Mouse (Mus musculus): ENCODE data around the gene Scin.
"Not testable (repeated sequence)": the region's sequence is repeated elsewhere in the genome, so short reads cannot be mapped to it uniquely, and the experiment has no call there.

The Scin gene

GRCm38 (mm10) chr12:40133573-40134271, at the start of gene Scin:
Gene Scin, minus strand, starts transcription at chr12:40134228.
- no peak for DNase-seq (ENCODE audit: low read depth)

DNA sequence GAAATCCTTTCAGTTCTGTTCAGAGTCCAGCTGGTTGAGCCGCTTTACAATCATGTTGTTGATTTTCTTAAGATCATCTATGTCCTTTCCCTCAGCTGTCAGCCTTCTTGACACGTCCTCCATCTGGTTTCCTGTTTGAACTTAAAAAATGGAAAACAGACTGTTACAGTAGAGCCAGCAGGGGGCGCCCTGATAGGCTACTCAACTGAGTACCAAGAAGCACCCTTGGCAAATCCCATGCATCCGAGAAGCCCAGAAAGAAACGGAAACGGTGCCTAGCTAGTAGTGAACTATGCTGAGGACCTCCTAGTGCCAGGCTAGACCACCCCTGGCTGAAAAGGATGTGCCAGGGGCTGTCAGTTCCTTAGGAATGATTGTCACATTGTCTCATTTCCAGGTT, 43.1 kb upstream of the Scin start:
- no peak for DNase-seq (ENCODE audit: low read depth)

DNA sequence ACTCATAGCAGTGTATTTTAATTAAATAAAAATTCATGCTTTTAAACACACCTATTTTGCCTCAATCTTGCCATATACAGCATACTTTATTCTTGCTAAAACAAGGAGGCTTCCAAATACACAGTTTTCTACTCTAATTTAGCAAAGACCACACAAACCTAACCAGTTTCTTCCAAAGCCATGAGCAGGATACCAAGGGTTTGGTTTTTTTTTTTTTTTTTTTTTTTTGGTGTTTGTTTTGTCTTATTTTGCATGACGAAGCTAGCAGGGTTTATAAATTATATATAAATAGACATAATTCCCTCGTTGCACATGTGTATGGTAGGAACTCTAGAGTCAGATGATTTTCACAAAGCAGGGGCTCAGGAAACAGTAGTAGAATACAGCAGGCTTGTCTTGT, 42.1 kb upstream of the Scin start:
- DNase-seq (ENCODE audit: low read depth): no peak

- not testable (repeated sequence) for DNase-seq (ENCODE audit: low read depth)
These were observed 41.1 kb upstream of the Scin start for GRCm38 (mm10) chr12:40175171-40175570.

DNA sequence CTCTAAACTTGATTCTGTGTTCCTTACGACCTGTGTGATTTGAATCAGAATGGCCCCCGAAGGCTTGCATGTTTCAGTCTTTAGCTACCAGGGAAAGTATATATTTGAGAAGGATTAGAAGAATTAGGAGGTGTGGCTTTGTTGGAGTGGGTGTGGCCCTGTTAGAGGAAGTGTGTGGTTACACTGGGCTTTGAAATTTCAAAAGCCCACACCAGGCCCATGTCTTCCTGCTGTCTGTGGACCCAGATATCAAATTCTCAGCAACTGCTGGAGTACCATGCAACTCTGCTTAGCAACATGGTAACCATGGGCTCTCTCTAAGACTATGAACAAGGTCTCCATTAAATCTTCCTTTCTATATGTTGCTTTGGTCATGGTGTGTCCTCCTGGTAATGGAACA, 37.6 kb upstream of the Scin start:
- no peak for DNase-seq (ENCODE audit: low read depth)

- no peak for DNase-seq (ENCODE audit: low read depth)
These were observed 35.6 kb upstream of the Scin start for GRCm38 (mm10) chr12:40169675-40170074.

GRCm38 (mm10) chr12:40164621-40165020, 30.6 kb upstream of the Scin start:
- peak; percentile 14 for DNase-seq (ENCODE audit: low read depth)

- DNase-seq (ENCODE audit: low read depth): no peak
These were observed 26.7 kb upstream of the Scin start for GRCm38 (mm10) chr12:40160777-40161176.

- no peak for DNase-seq (ENCODE audit: low read depth)
These were observed 20.2 kb upstream of the Scin start for GRCm38 (mm10) chr12:40154188-40154587.

DNA sequence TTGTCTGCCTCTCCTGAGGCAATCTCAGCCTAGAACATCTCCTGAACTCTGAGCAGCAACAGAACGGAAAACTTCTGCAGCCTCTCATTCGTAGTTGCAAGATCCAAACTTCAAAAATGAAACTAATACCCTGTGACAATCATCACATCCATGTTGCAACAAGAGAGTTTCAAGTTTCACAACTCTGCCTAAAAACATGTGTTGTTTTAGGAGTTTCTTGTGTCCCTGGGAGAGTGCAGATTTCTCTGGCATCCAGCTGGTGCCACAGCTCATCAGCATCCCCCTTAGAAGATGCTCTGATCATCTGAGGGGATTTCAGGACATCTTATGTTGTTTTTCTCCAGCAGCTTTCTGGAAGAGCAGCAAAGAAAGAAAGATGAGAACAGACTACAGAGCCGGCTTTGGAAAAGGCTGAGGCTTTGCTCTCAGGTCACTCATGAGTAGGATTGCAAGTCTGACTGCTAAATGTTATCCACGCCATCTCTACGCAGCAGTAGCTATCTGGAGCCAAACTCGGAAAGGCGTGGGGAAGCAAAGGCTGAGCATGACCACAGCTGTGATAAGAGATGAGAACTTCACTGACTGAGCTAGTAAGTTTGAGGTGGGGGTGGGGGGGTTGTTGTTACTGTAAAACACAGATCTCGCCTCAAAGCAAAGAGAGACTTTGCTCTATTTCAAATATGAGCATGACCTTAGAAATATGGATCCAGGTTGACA, 18.5 kb upstream of the Scin start:
- peak; percentile 44 for DNase-seq (ENCODE audit: low read depth)

- DNase-seq (ENCODE audit: low read depth): no peak
These were observed 13.3 kb upstream of the Scin start for GRCm38 (mm10) chr12:40147319-40147718.

DNA sequence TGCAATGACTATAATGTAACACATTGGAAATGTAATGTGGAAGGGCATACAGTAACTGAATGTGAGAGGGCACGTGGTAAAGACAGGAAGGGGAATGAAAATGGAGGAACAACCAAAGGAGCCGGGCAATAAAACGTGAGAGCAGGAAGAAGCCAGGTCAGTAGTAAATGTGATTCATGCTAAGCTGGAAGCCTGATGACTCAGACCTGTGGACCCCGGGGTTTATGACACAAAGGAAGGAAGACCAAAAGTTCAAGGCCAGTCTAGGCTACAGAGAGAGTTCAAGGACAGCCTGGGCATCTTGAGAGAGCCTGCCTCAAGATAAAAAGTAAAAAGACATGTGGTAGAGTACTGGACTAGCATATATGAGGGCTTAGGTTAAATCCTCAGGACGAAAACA, 12.5 kb upstream of the Scin start:
- DNase-seq (ENCODE audit: low read depth): no peak

DNA sequence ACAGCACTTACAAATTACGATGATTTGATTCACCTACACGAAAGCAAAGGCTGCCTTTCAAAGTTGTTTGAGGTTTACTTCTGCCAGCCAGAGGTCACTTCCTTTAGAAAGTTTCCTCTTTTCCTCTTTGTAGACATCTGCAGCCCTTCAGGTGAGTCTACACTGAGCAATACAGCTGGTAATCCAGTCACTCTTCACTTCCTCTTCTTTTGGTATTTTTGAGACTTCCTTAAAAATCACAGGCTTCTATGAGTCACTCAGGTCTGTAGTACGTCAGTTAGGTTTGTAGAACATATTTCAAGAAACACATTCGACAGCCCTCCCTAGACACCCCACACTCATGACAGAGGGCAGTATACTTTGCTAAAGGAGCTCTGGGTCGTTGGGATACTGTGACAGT, 6.7 kb upstream of the Scin start:
- no peak for DNase-seq (ENCODE audit: low read depth)

DNA sequence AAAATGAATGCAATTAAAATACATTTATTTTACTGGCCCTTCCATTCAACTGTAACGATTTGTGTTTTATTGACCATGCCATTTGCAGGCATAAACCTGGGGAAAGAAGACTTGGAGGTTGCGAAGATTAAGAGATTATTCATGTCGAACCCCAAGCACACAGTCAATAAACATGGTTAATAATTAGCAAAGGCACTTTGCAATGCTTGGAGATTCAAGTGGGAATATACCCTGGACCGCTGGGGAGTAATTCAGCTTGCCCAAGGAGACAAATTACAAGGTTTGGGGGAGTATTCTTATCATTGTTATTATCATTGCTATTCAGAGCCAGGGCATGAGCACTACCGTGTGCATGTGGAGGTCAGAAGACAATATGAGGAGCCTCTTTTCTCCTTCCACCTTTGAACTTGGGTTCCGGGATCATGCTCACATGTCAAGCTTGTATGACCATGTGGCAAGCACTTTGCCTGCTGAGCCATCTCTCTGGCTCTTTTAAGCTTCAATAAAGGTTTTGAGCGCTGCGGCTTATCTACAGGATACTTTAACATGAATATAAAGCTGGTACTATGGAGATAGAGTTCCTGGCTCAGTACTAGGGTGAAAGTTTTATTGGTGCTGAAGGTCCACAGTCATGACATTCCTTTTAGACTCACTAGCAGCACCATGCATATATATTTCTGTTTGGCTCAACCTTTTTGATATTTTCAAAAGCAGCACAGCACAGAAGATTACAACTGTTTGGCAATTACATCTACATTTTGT, 5.6 kb upstream of the Scin start:
- DNase-seq (ENCODE audit: low read depth): no peak

DNA sequence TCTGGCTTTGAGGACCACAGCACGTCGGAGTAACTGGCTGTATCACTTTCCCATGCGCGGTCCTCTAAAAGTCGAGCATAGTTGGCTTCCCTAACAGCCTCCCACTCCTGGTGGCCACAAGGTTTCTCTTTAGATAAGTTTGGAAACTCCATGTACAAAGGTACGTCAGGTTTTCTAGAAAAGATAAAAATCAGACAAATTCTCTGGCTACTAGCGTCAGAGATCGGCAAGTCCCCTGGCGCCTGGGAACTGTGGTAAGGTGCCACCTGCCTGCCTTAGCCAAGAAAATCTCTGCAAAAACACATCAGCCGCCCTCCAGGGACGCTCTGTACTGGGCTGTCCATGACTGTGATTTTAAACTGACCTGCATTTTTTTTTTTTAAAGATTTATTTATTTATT, 501 bp upstream of the Scin start:
- no peak for DNase-seq (ENCODE audit: low read depth)

- DNase-seq (ENCODE audit: low read depth): no peak
These were observed 845 bp downstream of the Scin start for GRCm38 (mm10) chr12:40133194-40133572.

GRCm38 (mm10) chr12:40118872-40119271, 15.2 kb downstream of the Scin start:
- DNase-seq (ENCODE audit: low read depth): no peak

- DNase-seq (ENCODE audit: low read depth): no peak
These were observed 17.0 kb downstream of the Scin start for GRCm38 (mm10) chr12:40117045-40117444.

DNA sequence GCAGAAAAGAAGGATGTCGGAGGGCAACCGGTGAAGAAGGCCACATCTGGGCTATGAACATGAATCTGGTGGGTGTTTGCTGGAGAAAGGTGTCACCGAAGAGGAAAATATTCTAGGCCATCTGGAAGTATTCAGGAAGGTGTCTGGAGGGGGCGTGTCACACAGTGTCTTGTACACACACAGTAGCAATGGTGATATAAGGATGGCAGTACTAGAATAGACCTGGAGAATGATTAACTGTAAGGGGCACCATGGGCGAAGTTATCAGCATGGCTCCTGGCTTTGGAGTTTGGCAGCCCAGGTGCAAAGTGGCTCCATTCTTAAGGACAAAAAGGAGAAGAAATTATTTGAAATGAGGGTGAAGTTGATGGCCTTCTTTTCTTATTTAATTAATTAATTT, 17.8 kb downstream of the Scin start:
- DNase-seq (ENCODE audit: low read depth): no peak

DNA sequence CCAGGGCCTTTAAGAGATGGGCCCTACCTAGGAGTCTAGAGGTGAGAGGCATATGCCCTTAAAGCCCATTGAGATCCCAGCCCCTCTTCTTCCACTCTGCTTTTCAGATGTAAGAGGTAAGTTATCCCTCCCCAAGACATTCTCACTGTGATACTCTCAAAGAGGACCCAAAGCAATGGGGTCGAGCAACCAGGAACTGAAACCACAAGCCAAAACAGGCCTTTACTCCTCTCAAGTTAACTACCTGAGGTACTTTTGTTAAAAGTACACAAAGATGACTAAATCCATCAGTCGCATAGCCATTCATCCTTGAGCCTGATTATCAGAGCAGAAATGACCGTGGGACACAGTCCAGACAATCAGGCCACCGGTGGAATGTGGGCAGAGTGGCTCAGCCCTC, 19.1 kb downstream of the Scin start:
- no peak for DNase-seq (ENCODE audit: low read depth)

GRCm38 (mm10) chr12:40114020-40114419, 20.0 kb downstream of the Scin start:
- no peak for DNase-seq (ENCODE audit: low read depth)

DNA sequence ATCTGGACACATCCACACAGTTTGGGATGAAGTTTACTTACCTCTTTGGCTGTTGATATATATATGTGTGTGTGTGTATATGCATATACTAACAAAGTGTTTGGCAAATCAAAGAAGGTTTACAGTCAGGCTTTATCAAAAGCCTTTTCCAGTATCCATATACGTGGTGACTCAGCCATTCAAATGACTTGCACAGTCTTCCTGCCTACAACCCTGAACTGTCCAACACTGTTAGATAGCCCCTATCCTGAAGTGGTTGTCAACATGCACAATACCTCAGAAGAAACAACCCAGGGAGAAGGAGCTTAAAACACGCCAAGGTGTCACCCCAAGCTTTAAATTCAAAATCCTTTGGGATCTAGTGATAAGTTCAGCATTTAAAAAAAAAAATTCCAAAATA, 20.4 kb downstream of the Scin start:
- DNase-seq (ENCODE audit: low read depth): no peak

DNA sequence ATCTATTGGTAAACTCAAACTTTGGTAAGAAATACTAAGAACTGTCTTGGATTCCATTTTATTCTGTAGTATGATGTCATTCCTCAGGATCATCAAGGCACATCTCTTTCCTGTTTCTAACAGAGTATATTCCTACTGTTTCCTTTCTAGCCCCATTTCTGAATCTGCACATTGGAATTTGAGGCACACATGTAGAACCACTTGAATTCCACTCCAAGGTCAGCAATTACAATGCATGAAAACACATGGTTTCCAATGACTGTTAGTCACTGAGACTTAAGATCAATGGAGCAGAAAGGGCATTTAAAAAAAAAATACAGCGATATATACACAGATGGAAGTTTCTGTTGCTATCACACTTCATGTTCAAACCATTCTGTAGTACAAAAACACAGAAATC, 24.8 kb downstream of the Scin start:
- DNase-seq (ENCODE audit: low read depth): no peak

Measured in fibroblast of lung, adult 2 months (primary cell).